Mouse (Mus musculus) retina, embryonic 14.5 days (tissue): ENCODE measurements around the gene Eml4.

ENCODE experiments used
- DNase-seq: peaks from one replicate; pipeline ENCODE4 v3.0.0-alpha.2; 2015; ENCODE audit warnings: low spot score

Gene Eml4

DNA sequence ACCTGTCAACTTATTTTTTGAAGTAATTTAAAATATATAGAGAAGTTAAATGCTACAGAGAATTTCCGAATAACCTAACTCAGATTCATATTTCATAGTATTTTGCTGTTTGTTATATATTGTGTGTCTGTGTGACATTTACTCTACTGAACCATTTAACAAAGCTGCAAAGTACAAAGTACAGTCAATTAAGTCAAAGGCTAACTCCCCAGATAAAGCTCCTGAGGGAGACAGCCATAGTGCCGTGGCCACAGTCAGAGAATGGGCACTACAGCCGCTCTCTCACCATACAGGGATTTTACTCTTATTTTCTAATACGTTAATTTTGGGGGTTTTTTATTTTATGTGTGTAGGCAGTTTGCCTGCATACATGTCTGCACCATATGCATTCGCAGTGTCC is 32.0 kb downstream of the Eml4 start:
- DNase-seq = no peak

DNA sequence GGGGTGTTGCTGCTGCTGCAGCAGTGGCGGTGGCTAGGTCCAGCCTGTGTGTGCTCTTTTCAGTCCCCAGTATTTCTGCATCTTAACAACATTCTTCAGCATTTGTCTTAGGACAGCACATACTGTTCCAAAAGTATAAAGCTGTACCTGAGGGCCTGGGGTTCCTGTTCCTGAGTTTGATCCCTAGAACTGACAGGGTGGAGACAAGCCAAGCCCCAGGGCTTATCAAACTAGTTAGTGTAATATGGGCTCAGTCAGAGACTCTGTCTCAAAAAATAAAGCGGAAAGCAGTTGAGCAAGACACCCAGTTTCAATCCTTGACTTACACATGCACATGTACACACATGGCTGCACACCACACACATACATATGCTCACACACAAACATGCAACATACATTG is 34.2 kb downstream of the Eml4 start:
- no peak for DNase-seq

DNA sequence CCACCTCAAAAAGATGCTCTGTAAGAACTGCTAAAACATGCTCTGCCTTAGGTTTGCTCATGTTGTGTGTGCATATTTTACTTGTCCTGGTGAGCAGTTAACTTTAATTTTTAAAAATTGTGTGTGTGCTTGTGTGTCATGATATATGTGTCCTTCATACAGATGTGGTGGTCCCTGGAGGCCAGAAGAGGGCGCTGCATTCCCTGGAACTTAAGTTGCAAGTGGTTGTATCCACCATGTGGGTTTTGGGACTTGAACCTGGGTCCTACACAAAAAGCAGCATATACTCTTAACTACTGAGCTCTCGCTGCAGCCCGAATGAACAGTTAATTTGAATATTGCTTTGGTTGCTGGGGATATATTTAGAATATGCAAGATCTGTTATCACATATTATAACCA is 36.4 kb downstream of the Eml4 start:
- no peak for DNase-seq

DNA sequence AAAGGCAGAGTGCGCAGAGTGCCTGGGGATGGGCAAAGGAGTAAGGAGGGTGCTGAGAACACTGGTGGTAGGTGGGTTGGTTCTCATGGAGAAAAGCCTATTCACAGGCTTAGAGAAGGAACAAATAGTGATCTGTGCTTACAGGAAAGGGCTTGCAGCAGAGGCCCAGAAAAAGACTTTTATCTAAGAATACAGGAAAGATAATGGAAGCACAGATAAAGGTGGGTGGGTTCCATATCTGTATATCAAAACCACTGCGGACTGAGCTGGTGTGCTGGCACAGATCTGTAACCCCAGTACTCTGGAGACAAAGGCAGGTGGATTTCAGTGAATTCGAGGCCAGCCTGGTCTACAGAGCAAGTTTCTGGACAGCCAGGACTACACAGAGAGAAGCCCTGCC is 43.3 kb downstream of the Eml4 start:
- DNase-seq = no peak

DNA sequence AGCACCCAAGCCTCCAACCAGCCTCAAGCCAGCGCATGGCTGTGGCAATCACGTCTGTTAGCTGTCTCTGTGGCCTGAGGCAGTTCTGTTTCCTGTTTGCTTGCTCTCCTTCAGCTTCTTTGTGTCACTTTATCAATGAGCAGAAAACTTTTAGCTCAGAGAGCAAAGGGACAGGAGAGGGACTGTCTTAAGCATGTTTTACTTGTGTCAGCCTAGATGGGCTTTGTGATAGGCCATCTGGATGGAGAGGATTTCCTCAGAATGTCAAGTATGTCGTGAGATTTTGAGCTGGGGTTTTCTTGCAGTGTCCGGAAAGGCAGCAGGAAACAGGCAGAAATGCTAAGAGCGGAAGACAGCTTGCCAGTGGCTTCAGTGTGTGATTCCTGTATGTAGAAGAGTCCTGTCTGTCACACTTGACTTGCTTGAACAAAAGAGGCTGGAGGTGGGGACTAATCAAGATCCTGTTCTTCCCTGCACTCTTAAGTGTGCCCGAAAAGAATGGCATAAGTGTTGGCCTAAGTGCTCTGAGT is 46.9 kb downstream of the Eml4 start:
- no peak for DNase-seq

DNA sequence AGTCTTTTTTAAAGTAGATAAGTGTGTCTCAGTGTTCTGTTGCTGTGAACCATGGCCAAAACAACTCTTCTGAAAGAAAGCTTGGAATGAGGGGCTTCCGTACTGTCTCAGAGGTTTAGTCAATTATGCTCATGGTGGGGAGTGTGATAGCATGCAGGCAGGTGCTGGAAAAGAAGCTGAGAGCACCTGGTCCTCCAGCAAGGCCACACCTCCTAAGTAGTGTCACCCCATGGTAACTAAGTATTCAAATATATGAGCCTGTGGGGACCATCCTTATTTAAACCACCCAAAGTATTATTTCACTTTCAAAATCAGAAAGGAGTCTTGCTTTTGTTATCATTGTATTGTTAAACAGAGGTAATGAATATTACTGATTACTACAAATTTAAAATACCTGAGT is 48.0 kb downstream of the Eml4 start:
- DNase-seq = no peak

DNA sequence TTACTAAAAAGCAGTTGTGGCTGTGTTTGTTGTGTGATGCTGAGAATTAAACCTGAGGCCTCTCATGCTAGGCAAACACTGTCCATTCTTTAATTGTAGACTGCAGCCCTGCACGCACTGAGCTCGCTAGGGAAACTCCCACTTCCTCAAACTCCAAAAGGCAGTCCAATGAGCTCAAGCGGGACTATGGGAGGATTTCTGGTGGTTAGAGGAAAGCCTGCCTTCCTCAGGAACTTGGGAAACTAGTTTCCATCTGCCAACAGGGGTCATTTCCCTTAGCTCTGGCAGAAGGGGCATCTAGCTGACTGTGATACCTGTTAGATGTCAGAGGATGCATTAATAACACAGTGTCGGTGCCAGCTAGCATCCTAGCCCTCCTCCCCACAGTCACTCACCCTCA is 79.9 kb downstream of the Eml4 start:
- no peak for DNase-seq

DNA sequence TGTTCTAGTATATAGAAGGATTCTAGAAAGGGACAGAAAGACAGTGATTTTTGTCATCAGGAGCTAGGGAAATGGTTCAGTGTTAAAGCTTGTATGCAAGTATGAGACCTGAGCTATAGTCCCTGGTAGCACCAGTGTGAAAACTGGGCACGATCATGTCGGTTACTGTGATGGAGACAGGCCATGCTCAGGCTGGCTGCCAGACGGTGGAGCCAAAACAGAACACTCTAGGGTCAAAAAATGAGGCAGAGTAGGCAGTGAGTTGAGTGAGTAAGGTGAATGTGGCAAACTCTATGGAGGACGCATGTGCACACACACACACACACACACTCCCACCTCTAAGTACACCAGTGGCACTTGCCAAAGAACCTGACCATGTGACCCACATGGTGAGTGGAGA is 92.7 kb downstream of the Eml4 start:
- DNase-seq = no peak

DNA sequence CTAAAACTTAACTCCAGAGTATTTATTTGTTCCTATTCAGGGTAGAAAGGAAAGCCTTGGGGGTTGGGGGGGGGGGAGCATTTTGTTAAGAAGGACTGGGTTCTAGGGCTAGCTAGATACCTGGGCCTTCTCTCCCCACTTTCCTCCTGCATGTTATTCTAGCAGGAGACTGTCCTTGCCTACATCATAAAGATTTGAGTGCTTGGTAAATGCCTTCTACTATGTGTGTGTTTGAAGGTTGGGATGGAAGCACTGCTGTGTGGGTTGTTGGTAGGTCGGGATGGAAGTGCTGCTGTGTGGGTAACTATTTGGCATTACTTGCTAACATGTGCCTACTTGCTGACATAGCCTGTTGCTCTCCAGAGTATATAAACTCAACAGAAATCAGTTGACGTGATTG is 98.9 kb downstream of the Eml4 start:
- no peak for DNase-seq

DNA sequence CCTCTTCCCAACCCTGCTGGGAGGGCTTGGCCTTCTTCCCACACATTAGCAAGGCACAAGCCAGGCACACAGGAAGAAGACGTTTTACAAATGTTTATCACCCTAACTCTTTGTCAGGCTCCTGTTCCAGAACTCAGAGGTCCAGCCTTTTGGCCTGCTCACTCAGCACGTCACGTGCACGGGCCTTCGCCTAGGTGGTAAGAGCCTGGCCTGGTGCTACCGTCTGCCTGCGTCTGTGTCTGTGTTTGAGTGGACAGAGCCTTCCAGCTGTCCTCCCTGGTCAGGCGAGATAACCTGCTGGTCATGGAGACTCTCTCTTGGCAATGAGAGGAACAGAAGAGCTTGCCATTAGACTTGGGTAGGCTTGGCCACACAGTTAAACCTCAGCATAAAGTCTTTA is 100.6 kb downstream of the Eml4 start:
- no peak for DNase-seq

DNA sequence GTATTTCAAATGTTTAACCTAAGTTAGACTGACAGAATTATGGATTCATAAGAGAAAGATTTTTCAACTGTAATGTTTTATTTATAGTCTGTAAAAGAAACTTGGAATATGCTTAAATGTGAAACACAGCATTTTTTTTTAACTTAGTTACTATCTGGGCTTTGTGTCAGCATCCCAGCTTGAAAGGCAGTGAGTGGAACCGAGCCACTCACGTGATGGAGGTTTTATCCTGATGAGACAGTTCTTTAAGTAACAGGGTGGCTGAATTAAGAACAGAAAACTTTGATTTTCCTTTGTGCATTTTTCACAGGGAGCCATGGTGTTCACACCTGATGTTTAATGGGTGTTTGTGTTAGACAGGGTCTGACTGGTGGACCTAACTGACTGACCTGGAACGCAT is 101.1 kb downstream of the Eml4 start:
- DNase-seq = no peak

DNA sequence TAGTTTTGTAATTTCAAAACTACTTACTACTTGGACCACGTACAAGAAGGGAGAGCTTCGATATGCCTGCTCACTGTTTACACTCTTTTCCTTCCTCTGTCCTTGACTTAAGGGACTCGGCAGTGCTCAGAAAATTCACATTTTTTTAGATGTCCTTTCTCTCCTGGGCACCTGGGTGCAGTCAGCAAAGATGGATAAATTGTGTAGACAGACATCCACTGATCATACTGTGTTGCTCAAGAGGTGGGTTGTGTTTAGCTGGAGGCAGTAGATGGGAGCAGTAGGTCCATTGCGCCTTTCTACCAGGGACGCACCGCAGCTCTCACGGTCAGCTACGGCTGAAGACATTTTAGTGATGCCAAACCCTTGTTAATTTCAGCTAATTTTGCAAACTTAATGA is 101.7 kb downstream of the Eml4 start:
- no peak for DNase-seq

DNA sequence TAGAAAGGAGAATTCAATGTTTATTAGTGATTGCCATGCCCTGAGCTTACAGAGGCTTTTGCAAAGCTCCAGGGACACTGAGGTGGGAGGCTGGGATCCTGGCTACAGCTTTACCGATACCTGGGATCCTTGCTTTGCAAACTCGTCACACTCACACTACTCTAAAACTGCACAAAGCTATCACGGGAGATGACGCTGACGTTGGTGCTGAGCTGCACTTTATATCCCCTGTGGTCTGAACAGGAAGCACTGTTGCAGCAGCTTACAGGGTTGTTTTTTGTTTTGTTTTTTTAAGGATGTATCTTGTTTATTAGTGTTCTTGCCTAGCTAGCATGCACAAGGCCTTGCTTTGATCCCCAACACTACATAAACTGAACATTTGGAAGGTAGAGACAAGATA is 102.9 kb downstream of the Eml4 start:
- no peak for DNase-seq

DNA sequence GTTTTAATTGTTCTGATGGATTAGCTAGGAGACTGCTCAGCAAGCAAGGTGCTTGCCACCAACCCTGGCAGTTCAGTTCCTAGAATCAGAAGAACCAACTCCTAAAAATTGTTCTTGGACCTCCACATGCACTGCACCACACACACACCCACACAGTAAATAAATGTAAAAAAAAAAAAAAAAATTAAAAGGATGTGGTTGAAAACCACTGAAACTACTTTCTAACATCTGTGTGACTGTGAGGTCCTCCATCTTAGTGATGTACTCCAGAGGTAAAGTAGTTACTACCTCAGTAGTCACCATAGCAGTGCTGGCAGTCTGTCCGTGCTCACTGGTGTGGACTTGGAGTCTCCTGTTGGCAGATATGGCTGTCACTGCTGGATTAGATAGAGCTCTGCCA is 106.5 kb downstream of the Eml4 start:
- no peak for DNase-seq

DNA sequence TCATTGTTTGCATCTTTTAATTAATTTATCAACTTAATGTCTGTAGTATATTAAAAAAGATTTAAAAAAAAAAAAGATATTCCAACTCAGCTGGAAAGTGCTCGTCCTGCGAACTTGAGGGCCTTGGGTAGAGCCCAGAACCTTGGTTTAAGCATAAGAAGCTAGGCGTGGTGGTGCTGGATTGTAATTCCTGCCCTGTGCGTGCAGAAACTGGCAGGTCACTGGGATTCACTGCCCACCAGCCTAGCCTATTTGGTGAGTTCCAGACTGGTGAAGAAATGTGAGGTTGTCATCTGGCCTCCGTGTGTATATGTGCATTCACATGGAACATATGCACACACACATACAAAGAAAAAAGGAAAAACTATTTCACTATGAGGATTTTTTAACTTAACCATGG is 115.2 kb downstream of the Eml4 start:
- DNase-seq = no peak

DNA sequence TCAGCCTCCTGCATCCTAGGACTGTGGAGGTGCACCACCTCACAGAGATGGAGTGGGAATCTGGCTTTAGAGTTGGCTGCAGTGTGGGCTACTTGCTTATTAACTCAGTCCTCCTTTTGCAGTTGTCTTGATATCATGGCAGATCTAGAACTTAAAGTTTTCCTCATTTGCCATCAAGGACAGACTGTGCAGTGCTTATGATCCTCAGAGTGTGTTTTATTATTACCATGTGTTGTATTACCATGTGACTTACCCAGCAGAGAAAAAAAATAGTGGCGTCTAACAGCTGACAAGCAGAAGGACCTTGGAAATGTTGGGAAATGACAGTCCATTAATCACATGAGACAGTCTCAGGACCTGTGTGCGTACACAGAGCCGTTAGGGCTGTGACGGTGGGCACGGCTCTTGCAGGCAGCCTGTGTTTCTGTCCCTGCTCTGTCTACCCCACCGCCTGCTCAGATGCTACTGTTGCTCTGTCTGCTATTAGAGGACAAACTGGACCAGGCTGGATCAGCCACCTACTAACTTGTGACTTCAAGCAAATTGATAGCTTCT is 116.0 kb downstream of the Eml4 start:
- DNase-seq = no peak

DNA sequence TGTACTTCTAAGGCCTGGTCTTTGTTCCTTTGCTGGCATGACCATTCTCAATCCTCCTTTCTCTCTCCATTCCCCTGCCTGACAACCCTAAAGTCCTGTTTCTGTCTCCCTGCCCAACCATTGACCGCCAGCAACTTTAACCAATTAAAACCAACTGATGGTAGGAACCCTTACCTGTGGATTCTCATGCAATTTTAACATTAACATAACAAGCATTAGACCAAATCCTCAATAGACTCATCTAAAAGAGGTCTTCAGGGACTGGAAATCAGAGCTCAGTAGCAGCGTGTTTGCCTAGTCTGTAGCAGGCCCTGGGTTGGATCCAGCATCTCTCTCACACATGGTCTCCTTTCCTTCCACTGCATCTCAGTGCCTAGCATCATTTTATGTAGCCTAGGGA is 118.9 kb downstream of the Eml4 start:
- no peak for DNase-seq

DNA sequence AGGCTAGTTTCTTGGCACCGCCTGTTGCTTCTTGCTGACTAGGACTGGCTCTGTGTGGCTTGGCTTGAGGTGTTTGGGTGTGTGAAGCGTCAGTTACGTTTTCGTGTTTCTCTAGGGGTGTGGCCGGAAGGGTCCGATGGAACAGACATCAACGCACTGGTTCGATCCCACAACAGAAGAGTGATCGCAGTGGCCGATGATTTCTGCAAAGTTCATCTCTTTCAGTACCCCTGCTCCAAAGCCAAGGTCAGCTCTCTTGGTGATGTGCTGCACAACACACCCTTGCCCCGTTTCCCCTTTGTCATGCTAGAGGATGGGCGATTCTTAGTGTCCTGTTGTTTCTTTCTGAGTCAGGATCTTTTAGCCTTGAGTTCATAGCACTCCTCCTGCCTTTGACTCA is 126.4 kb downstream of the Eml4 start:
- DNase-seq = no peak

DNA sequence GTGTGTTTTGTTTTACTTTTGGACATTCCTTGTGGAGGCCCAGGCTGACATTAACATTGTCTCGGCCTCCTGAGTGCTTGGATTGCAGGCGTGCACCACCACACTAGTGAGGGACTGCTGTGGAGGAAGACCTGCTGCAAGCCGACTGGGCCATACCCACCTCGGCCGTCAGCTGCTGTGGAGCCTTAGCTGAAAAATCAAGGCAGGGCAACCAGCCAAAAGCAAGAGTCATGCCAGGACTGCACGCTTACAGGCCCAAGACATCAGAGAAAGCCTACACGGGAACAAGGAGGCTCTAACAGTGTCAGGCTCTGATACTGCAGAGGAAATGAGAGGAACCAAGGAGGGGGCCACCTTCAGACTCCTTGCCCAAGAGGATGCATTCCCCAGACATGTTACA is 130.8 kb downstream of the Eml4 start:
- DNase-seq = no peak

DNA sequence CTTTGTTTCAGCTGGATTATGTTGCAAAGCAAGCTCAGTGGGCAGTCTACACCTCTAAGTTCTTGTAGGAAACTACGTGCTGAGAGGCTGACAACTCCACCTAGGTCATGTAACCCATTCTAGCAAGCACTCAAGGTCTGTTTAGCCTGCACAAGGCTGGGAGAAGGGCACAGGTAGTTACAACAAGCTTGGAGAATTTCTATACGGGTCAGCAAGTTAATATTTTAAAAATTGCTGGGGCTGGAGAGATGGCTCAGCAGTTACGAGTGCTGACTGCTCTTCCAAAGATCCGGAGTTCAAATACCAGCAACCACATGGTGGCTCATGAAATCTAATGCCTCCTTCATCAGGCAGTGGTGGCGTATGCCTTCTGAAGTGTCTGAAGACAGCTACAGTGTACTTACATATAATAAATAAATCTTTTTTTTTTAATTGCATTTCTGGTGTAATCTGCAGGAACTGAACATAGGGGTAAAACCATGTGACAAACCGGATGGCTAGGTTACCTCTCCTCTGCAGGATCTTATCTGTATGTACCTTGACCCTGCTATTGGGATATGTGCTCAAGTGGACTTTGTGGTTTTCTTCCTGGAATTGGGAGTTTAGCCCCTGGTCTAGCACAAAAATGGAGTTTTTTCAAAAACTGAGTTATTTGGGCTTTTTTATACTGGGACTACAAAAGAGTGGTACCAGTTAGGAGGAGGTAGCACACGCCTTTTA is 132.2 kb downstream of the Eml4 start:
- DNase-seq = no peak

DNA sequence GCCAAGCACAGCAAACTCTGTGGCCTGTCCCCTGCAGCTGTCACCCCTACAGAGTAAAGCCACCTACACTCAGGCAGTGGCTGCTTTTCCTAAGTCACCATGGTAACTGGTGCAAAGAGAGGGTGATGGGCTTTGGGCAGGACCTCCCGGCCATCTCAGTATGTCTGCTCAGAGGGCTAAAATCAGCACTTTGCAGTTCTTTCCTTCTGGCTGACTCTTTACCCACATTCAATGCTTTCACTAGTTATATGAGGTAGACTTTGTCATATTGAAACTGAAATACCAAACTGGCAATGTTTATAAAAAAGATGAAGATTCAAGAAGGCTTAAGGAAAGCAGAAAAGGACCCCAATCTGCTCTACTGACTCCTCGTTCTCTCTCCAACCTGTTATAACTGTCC is 133.1 kb downstream of the Eml4 start:
- DNase-seq = no peak

DNA sequence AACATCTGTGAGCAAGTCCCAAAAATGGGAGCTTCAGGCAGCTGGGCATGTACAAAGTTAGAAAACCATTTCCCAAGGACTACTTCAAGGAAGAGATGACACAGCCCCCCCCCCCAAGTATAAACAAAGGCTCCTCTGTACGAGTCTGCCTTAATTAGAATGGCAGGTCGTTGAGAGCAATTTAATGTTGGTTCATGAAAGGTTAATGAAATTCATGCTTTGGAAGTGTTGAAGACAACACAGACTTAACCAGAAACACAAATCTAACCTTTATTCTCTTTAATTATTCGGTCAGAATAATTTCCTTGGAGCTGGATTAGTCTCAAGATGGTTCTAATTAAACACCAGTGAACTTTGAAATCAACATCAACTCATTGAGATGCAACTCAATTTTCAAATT is 137.0 kb downstream of the Eml4 start:
- no peak for DNase-seq

DNA sequence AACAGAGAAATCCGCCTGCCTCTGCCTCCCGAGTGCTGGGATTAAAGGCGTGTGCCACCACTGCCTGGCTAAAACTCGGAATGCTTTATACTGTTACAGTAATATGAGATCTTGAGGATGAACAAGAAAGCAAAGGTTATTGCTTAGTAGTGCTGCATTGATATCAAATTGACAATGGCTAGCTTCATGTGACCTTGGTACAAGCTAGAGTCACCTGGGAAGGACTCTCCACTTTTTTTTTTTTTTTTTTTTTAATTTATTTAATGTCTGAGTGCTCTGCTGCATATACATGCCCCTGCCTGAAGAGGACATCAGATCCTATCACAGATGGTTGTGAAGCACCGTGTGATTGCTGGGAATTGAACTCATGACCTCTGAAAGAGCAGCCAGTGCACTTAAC is 148.2 kb downstream of the Eml4 start:
- no peak for DNase-seq

DNA sequence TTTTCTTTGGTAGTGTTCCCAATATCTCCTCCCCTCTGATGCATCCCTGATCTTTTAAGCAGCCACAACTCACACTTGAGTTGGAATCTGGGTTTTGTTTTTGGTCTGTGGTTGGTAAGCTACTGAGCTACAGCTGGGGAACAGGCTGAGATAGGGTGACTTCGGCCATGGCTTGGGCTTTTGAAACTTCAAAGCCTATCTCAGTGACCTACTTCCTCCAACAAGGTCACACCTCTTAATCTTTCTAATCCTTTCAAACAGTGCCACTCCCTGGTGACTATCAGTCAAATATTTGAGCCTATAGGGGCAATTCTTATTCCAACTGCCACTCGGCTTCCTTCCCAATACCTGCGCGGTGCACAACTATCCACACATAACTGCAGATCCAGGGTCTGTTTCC is 149.0 kb downstream of the Eml4 start:
- DNase-seq = no peak
